8 mouse cellular contexts compared by ENCODE assay signal in the genomic region with DNA sequence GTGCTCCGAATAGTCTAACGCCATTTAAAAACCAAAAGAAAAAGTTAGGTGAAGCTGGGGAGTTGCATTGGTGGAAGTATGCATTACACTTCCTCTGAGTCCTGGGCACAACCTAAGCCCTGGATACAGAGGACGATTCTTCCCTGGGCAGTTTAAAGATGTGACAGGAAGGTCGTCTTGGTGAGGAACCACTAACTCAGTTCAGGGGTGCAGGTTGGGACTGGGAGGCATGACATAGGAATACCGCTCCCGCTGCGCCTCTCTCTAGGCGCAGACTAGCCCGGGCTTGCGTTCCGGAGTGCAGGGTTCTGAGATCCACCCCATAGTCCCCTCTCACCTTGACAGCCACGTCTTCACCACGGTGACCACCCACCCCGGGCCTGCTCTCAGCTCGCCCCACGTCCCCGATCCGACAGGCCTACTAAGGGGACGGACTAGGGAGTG. TPM values are rescaled to one million over a fixed set of nuclear protein-coding genes. Genes with fewer than 3 reads are reported as not detected.
DNase-seq lines count a peak whose midpoint lies in the region; ATAC-seq lines count a peak whose summit lies in the region.

No protein-coding gene starts in this region.

- H3K27ac ChIP-seq in lung, embryonic 15.5 days: peak overlapping the region; percentile 72
- peak overlapping the region; percentile 66; the same call in 1 of the 2 replicates for H3K27ac ChIP-seq in hindbrain, embryonic 13.5 days
- peak overlapping the region; percentile 90 for H3K27ac ChIP-seq in midbrain, embryonic 10.5 days (replicated peaks)

- no peaks in the 10 kb centered on the region for H3K27me3 ChIP-seq in lung, embryonic 15.5 days
- no peaks in the 10 kb centered on the region for H3K27me3 ChIP-seq in hindbrain, embryonic 13.5 days
- H3K27me3 ChIP-seq in midbrain, embryonic 10.5 days (ENCODE audit: low read depth, poor library complexity, severe bottlenecking): no peaks in the 10 kb centered on the region

- peak overlapping the region; percentile 73 for H3K4me2 ChIP-seq in lung, embryonic 15.5 days
- peak overlapping the region; percentile 70 for H3K4me2 ChIP-seq in hindbrain, embryonic 13.5 days

- H3K9ac ChIP-seq in lung, embryonic 15.5 days: peak overlapping the region; percentile 75
- H3K9ac ChIP-seq in hindbrain, embryonic 13.5 days: peak overlapping the region; percentile 91

- H3K4me1 ChIP-seq in lung, embryonic 15.5 days: peaks cover 14% of the 10 kb centered on the region; the same call in 1 of the 2 replicates
- peaks cover 14% of the 10 kb centered on the region for H3K4me1 ChIP-seq in hindbrain, embryonic 13.5 days (replicated peaks)
- peaks cover 18% of the 10 kb centered on the region for H3K4me1 ChIP-seq in midbrain, embryonic 10.5 days

- H3K4me3 ChIP-seq in lung, embryonic 15.5 days: peak overlapping the region; percentile 83
- peak overlapping the region; percentile 80 for H3K4me3 ChIP-seq in hindbrain, embryonic 13.5 days
- H3K4me3 ChIP-seq in midbrain, embryonic 10.5 days: peak overlapping the region; percentile 77

- WGBS in lung, embryonic 15.5 days: under 1% methylated on average over 19 of the region's 19 CpGs
- 4% methylated on average over 19 of the region's 19 CpGs for WGBS in hindbrain, embryonic 13.5 days
- 3% methylated on average over 19 of the region's 19 CpGs for WGBS in midbrain, embryonic 10.5 days

- H3K36me3 ChIP-seq in lung, embryonic 15.5 days: peaks cover 13% of the 10 kb centered on the region; the same call in 1 of the 2 replicates
- peaks cover 3% of the 10 kb centered on the region for H3K36me3 ChIP-seq in hindbrain, embryonic 13.5 days
- H3K36me3 ChIP-seq in midbrain, embryonic 10.5 days: peaks cover 5% of the 10 kb centered on the region; the same call in 1 of the 2 replicates

- H3K9me3 ChIP-seq in lung, embryonic 15.5 days: no peaks in the 10 kb centered on the region
- no peaks in the 10 kb centered on the region for H3K9me3 ChIP-seq in hindbrain, embryonic 13.5 days
- H3K9me3 ChIP-seq in midbrain, embryonic 10.5 days (replicated peaks): no peaks in the 10 kb centered on the region

- ATAC-seq in lung, embryonic 15.5 days (ENCODE audit: borderline replicate concordance, extremely low read depth, low FRiP score, low TSS enrichment): no peak
- peak; percentile 89 for ATAC-seq in hindbrain, embryonic 13.5 days (ENCODE audit: low FRiP score)

- DNase-seq in lung, postnatal 4 days: no peak
- DNase-seq in brain, adult 2 months (ENCODE audit: low read depth, low spot score): peak; percentile 40
- no peak for DNase-seq in midbrain, embryonic 10.5 days (ENCODE audit: low spot score)
- DNase-seq in urinary bladder, postnatal 36 days (ENCODE audit: low spot score in 2 of 2): no peak
- DNase-seq in retina, embryonic 14.5 days (ENCODE audit: low spot score): no peak
- no peak for DNase-seq in testis, postnatal 14 days (ENCODE audit: low spot score)

RNA-seq across cellular contexts. Expression of gene Ccng1, which starts 0.4 kb away (rescaled TPM):
- polyA plus RNA-seq in lung, embryonic 15.5 days (2015; fragmentation: Nextera tagmentation; extraction: Ambion mirVana): 39.0 and 39.2 TPM in 2 replicates
- 36.7 and 38.7 TPM in 2 replicates for polyA plus RNA-seq in hindbrain, embryonic 13.5 days (2015; fragmentation: Nextera tagmentation; extraction: Ambion mirVana)
- 38.5 and 40.0 TPM in 2 replicates for polyA plus RNA-seq in midbrain, embryonic 10.5 days (2016; fragmentation: Nextera tagmentation; extraction: Ambion mirVana)

RNA-seq across cellular contexts. Expression of gene Nudcd2, which starts 21.2 kb away (rescaled TPM):
- polyA plus RNA-seq in lung, embryonic 15.5 days (2015; fragmentation: Nextera tagmentation; extraction: Ambion mirVana): 156 and 161 TPM in 2 replicates
- polyA plus RNA-seq in hindbrain, embryonic 13.5 days (2015; fragmentation: Nextera tagmentation; extraction: Ambion mirVana): 74.8 and 79.1 TPM in 2 replicates
- 194 and 216 TPM in 2 replicates for polyA plus RNA-seq in midbrain, embryonic 10.5 days (2016; fragmentation: Nextera tagmentation; extraction: Ambion mirVana)

RNA-seq across cellular contexts. Expression of gene Hmmr, which starts 21.5 kb away (rescaled TPM):
- polyA plus RNA-seq in lung, embryonic 15.5 days (2015; fragmentation: Nextera tagmentation; extraction: Ambion mirVana): 51.7 and 57.0 TPM in 2 replicates
- 10.0 and 11.2 TPM in 2 replicates for polyA plus RNA-seq in hindbrain, embryonic 13.5 days (2015; fragmentation: Nextera tagmentation; extraction: Ambion mirVana)
- 58.8 and 62.9 TPM in 2 replicates for polyA plus RNA-seq in midbrain, embryonic 10.5 days (2016; fragmentation: Nextera tagmentation; extraction: Ambion mirVana)

RNA-seq across cellular contexts. Expression of gene Mat2b, which starts 59.7 kb away (rescaled TPM):
- 92.6 and 94.4 TPM in 2 replicates for polyA plus RNA-seq in lung, embryonic 15.5 days (2015; fragmentation: Nextera tagmentation; extraction: Ambion mirVana)
- 65.8 and 70.0 TPM in 2 replicates for polyA plus RNA-seq in hindbrain, embryonic 13.5 days (2015; fragmentation: Nextera tagmentation; extraction: Ambion mirVana)
- polyA plus RNA-seq in midbrain, embryonic 10.5 days (2016; fragmentation: Nextera tagmentation; extraction: Ambion mirVana): 100 and 103 TPM in 2 replicates
